Mouse (Mus musculus) bone marrow macrophage, adult 2 months (primary cell): ENCODE data around the gene Gm49416. TPM values are rescaled to one million over a fixed set of nuclear protein-coding genes. Genes with fewer than 3 reads are reported as not detected.

Experiments
- H3K27ac ChIP-seq: 2 replicates; pipeline ENCODE4 v1.5.1; 2012; ENCODE audit warnings: low read depth, low read length; ENCODE audit not compliant: insufficient read depth
- H3K4me1 ChIP-seq: 2 replicates; pipeline ENCODE4 v1.6.1; 2012; ENCODE audit warnings: low read length; ENCODE audit not compliant: control insufficient read depth, insufficient read depth
- H3K4me3 ChIP-seq: 2 replicates; pipeline ENCODE4 v1.5.1; 2012; ENCODE audit warnings: mild to moderate bottlenecking, low read length, moderate library complexity; ENCODE audit not compliant: insufficient read depth
- CTCF ChIP-seq: IDR thresholded peaks from 2 replicates; pipeline ENCODE4 v1.5.1; 2012; ENCODE audit warnings: low read depth, mild to moderate bottlenecking, low read length, moderate library complexity
- POLR2A ChIP-seq: IDR thresholded peaks from 2 replicates; pipeline ENCODE4 v1.6.1; 2012; ENCODE audit warnings: mild to moderate bottlenecking, low read depth, low read length, borderline replicate concordance
- polyA plus RNA-seq: library from polyadenylated mRNA; stranded (reverse); fragments of >200 nt; gene quantifications from 2 replicates; pipeline ENCODE4 v1.2.4, GENCODE M21; 2012; ENCODE audit not compliant: missing spikeins, insufficient read depth, insufficient read length

The Gm49416 gene
- polyA plus RNA-seq, 1 experiment = 4.9 TPM

- H3K27ac ChIP-seq = peak overlapping the region; percentile 68
- TF ChIP-seq POLR2A (no peak; the same call in 1 of the 2 replicates), CTCF (no peak)
- H3K4me3 ChIP-seq = peak overlapping the region; percentile 67
- peaks cover 15% of the 10 kb centered on the region for H3K4me1 ChIP-seq
Measured at GRCm38 (mm10) chr19:8920836-8921291, 32.1 kb downstream of the Gm49416 start.

- no peak for TF ChIP-seq CTCF
- H3K4me3 ChIP-seq = no peak overlapping the region
- H3K4me1 ChIP-seq = peaks cover 15% of the 10 kb centered on the region
- H3K27ac ChIP-seq = no peak overlapping the region
Measured at GRCm38 (mm10) chr19:8921741-8922140, 33.0 kb downstream of the Gm49416 start.

- H3K4me1 ChIP-seq = peaks cover 13% of the 10 kb centered on the region
- TF ChIP-seq POLR2A (no peak), CTCF (no peak)
- no peak overlapping the region for H3K4me3 ChIP-seq
- H3K27ac ChIP-seq = no peak overlapping the region
Measured at GRCm38 (mm10) chr19:8926766-8927165, 38.0 kb downstream of the Gm49416 start.

- H3K27ac ChIP-seq = no peak overlapping the region
- H3K4me3 ChIP-seq = no peak overlapping the region
- peaks cover 6% of the 10 kb centered on the region for H3K4me1 ChIP-seq
- no peak for TF ChIP-seq POLR2A
- no peak for TF ChIP-seq CTCF
Measured at GRCm38 (mm10) chr19:8927891-8928525, 39.3 kb downstream of the Gm49416 start.

- TF ChIP-seq POLR2A (no peak), CTCF (no peak)
- Histone ChIP-seq H3K27ac (no peak overlapping the region), H3K4me3 (peak overlapping the region; percentile 79; the same call in 1 of the 2 replicates), H3K4me1 (peaks cover 6% of the 10 kb centered on the region)
Measured at GRCm38 (mm10) chr19:8928689-8929223, 40.0 kb downstream of the Gm49416 start.

- TF ChIP-seq POLR2A (no peak), CTCF (no peak; the same call in 1 of the 2 replicates)
- H3K27ac ChIP-seq = peak within 1 kb of the TSS; percentile 71
- peaks cover 6% of the 10 kb centered on the region for H3K4me1 ChIP-seq
- peak within 1 kb of the TSS; percentile 79 for H3K4me3 ChIP-seq
Measured at GRCm38 (mm10) chr19:8929224-8930088, 40.7 kb downstream of the Gm49416 start, which contains the start of the genes Rom1 and Eml3. Rom1 (minus strand) TSS chr19:8929356. Eml3 (plus strand) TSS chr19:8929552.

- H3K4me1 ChIP-seq = peaks cover 6% of the 10 kb centered on the region
- peak overlapping the region; percentile 71 for H3K27ac ChIP-seq
- H3K4me3 ChIP-seq = peak overlapping the region; percentile 79
- TF ChIP-seq POLR2A (no peak), CTCF (no peak)
Measured at GRCm38 (mm10) chr19:8930117-8930516, 41.4 kb downstream of the Gm49416 start.

GRCm38 (mm10) chr19:8930771-8931170, 42.0 kb downstream of the Gm49416 start:
- H3K27ac ChIP-seq = no peak overlapping the region

GRCm38 (mm10) chr19:8936736-8937135, 48.0 kb downstream of the Gm49416 start:
- Histone ChIP-seq H3K27ac (no peak overlapping the region), H3K4me3 (no peak overlapping the region), H3K4me1 (peaks cover 16% of the 10 kb centered on the region)
- TF ChIP-seq CTCF (no peak), POLR2A (no peak)

More at GRCm38 (mm10) chr19:8930771-8931170, 42.0 kb downstream of the Gm49416 start:
- Histone ChIP-seq H3K4me1 (peaks cover 6% of the 10 kb centered on the region), H3K4me3 (peak overlapping the region; percentile 79)
- TF ChIP-seq CTCF (no peak), POLR2A (no peak)
